Mouse (Mus musculus) monocyte, adult 5-6 weeks (primary cell): ENCODE measurements at regions not wholly inside any gene's neighbourhood (a gene's known extent, or its start where the extent isn't known, plus 50 kb on each side); places are given as distances from the start of the nearest gene placed in this dataset.
A peak's percentile ranks its signal among the peaks of the same experiment; 100 is the strongest.

Experiments used
- ATAC-seq: fragments of 153-309, 156-312 bp; replicated peaks from 2 replicates; pipeline ENCODE4 v1.8.0; 2017; ENCODE audit warnings: mild to moderate bottlenecking; ENCODE audit not compliant: low TSS enrichment, insufficient number of reproducible peaks, severe bottlenecking, poor library complexity, low FRiP score

DNA sequence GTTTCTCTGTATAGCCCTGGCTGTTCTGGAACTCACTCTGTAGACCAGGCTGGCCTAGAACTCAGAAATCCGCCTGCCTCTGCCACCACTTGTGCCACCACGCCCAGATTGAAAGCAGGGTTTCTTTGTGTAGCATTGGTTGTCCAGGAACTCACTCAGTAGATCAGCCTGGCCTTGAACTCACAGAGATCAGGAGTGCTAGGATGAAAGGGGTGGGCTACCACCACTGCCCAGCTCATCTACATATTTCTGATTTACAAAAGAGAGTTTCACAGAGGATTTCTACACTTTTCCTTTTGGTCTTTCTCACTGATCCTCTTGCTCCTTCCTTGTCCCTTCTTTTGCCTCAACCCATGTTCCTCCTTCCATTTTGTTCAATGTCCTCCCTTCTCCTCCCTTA is 53.1 kb upstream of the Lbx1 start:
- ATAC-seq = no peak

DNA sequence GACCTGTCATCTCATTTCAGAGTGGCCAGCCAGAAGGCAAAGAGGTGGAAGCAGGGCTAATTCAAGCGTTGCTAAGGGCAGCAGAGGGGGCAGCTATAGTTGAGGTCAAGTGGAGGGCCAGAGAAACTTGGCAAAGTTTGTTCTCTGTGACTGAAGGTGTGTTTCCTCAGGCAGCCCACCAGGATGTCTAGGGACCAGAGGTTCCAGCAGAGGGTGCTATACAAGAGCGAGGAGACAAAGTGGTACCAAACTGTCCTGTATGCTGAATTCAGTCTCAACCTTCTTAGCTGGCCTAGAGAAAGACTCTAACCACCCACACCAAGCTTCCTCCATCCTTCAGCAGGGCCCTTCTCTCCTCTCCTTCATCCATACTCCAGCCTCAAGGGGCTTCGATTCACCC is 62.2 kb upstream of the Lbx1 start:
- ATAC-seq = no peak

DNA sequence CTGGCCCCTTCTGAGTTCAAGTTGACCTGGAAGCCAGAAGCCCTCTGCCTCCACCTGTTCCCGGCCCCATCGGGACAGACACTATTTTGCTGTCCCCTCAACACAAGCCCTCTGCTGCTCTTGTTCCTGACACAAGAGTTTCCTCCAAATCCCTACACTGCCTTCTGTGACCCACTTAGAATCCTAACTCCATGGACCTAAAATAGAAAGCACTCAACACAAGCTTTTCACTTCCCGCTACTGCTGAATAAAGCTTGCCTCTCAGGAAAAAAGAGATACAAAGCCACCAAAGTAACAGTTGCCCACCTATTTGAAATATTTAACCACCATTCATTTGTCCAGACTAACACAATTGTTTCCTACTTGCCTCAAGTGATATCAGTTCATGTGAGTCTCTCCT is 63.7 kb upstream of the Lbx1 start:
- ATAC-seq = no peak

DNA sequence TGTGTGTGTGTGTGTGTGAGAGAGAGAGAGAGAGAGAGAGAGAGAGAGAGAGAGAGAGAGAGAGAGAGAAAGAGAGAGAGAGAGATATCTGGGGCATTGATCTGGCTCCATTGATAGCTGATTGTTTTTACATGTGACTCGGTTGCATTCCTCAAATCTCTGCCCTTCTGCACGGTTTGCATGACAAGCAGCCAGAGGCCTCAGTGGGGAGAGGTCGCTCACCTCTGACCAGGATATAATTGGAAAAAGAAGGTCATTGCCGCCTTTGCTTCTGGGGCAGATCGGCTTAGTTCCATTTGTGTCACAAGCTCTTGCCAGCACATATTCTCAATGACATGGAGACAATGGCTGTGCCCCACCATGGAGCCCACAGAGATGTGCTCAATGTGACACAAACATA is 63.8 kb upstream of the Btrc start:
- ATAC-seq = no peak

DNA sequence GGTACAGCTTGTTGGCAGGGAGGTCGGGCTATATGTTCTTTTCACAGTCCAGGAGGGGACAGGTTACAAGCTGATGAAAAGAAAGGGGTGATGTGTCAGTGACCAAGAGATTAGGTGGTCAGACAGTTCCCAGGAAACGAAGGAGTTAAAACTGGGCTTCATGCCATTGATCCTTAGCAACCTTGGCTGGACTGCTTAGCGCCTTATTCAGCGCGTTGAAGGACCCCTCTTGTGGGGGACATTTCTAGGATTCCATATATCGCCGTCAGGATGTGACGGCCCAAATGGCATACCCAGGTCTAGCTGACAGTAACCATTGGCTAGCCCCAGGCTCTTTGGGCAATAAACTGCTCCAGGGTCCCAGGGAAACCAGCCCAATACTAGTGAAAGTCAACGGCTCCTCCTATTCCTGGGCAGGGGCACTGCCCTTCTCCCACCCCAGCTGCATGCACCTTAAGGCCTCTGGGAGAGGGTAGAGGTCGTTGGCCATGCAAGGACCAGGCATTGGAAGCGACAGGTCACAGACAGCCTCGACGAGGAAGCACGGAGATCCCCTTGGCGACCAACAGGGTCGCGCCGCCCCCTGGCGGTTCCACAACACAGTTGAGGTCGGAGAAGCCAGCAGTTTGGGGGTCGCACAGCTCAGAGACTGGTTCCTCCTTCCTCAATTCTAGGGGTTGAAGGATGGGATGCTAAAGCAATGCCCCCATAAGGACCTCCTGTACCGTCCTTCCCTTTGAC is 62.7 kb upstream of the Btrc start:
- ATAC-seq = no peak

DNA sequence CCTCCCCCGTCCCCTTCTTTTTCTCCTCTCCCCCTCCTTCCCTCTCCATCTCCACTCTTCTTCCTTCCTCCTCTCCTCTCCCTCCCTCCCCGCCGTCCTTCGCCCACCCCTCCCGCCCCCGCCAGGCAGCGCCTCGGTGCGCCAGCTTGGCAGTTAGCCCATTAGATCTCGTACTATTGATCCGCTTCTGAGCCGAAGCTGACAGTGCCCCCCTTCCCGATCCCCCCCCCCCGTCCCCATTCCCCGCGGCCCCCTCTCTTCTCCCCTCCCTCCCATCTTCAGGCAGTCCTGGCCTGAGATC is 62.2 kb upstream of the Btrc start:
- ATAC-seq = no peak

DNA sequence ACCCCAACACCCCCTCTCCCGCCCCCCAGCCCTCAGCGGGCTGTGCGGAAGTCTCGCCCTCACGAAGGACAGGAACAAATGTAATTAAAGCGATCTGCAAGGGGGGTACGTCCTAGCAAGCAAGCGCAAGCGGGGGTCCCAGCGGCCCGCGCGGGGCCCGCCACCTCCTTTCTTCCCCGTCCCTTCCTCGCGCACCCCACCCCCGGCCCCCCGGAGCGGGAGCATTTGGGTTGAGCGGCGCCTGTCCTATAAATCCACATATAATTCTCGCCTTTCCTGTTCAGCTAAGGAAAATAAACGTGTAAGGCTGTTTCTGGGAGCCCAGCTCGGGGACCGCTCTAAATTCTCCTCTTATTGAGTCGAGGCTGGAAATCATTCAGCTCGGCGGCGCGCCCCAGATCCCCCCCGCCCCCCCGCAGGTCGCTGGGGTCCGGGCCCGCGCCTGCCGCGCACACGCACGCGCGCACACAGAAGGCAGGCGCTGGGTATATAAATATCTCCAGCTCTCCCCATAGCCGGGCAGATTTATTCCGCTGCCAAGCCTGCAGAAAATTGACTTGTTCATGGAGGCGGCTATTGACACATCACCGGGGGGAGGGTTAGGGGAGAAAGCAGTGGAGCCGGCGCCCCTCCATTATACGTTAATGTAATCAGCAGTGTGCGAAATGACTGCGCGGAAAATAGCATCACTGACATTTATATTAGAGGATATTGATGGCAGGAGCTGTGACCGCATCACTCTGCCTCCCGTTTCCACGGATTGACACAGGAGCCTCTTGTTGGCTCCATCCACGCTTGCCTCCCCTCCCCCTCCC is 61.6 kb upstream of the Btrc start:
- ATAC-seq = no peak

DNA sequence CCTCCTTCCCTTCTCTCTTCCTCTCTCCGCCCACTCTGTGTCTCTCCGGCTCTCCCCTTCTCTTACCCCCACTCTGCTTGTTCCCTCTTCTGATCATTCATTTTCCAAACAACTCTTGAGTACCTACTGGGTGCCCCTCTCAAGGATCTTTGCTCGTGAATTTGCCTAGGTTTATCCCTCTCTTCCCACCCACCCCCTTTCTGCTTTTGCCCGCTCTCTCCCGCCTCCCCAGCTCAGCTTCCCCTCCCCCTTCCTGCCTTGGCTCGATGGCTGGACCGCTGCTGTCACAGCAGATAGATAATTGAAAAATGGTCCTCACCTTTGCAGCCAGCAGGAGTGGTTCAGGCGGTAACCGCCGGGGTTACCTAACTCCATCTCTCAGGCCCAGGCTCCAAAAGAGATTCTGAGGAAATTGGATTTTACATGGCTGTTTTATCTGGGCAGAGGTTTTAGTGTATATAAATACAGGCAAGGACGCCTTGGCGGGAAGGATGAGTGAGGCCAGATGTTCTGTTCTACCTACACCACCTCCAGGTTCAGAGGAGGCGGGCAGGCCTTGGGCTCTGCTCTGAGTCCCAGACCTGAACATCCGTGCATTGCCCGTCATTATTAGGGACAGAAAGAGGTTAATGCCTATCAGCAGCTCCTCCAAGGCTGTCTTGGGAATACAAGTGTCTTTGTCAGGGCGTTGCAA is 60.8 kb upstream of the Btrc start:
- ATAC-seq = no peak

DNA sequence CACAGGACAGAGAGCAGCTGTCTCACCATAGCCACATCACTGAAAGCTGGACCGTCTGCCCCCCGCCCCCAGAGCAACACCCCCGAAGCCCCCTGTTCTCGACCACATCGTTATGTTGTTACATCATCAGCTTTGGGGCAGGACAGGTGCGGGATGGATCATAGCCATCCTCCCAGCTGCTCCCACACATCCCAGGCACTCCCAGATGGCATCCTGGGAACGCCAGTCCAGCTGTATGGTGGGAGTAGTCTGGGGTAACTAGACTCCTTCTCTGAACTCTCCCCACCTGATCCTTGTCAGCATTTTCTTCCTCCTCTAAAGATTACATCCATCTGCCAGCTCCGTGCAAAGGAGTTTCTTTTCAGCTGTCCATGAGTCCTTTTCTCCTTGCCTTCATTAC is 59.0 kb upstream of the Btrc start:
- no peak for ATAC-seq

DNA sequence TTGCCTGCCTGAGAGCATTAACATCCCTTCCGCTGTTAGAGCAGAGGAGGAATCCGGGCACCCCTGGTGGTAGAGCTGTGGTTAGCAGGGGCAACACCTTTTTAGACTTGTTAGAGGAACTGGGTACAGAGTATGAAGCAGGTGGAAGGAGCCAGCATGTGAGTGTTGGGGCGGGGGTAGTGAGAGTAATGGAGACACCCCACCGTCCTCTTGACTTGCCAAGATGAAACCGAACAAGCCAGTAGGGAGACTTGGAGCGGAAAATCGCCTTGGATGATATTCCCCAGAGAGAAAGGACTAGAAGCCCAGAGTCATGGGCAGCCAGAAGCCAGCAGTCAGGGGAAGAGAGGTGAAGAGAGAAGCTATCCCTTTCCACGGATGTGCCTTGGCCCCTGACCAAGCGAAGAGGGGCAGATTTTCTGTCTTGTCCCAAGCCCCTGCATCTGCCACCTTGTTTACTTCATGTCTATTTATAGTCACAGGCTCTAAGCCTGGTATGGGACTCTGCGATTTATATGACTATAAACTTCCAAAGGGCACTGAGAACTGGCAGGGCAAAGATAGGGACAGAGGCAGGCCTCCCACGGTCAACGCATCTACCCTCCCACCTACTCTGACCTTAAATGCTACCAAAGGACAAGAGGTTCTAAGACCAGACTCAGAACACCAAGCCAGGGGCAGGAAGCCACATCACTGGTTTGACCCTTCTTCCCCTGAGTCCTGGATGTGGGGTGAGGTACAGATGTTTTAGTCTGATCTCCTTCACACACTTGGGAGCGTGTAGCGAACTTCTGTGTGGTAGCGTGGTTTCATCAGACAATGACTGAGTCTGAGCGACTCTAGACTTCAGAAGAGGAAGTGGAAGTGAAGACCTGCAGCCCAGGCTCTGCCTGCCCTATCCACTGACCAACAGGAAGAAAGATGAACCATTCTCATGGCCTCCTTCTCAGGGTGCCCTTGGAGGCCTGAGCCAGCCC is 55.9 kb upstream of the Btrc start:
- ATAC-seq = peak; percentile 79

DNA sequence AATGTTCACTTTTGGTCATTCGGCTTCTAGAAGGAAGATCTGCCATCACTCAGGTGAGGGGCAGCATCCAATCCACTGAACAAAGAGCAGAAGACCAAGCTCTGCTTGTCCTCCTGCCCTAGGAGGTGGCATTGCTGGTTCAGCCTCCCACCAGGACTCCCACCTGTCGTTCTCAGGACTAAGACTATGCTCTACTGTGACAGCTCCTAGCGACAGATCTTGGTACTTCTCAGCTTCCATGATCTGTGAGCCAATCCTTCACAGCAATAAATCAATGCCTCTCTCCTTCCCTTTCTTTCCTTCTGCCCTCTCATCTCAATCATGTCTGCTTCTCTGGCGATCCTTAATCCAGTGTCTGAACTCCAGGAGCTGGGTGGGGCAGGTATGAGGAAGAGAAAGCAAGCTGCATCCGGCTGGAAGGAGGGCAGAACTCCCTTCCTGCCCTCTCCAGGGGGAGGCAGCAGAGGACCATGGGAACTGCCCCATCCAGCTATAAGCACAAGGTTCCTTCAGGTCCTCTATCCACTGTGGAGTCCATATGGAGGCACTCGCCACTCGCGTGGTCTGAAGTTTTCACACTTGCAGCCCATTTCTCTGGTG is 54.8 kb upstream of the Btrc start:
- no peak for ATAC-seq

DNA sequence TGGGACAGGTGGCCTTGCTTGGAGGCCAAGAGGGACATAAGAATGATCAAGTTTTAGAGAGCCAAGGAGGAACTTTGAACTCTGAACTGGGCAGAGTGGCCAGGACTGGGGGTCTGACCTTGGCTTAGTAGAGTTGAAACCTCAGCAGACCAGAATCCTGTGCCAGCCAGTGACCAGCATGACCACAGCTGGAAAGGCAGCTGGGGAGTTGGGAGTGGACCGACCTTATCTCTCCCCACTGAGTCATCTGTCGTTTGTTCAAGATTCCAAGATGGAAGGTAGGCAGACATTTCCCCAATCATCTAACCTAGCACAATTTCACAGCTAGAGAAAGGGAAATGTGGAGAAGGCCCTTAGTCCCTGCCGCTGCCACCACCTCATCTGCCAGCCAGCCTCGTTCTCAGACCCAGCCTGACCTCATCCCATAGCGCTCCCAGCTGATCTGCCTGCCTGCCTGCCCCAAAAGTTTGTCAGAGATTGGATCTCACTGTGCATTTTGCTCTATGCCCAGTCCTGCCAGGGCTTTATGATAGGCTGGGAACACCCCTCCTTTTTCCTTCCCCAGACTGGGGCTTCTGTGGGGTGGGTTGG is 53.1 kb upstream of the Btrc start:
- no peak for ATAC-seq

DNA sequence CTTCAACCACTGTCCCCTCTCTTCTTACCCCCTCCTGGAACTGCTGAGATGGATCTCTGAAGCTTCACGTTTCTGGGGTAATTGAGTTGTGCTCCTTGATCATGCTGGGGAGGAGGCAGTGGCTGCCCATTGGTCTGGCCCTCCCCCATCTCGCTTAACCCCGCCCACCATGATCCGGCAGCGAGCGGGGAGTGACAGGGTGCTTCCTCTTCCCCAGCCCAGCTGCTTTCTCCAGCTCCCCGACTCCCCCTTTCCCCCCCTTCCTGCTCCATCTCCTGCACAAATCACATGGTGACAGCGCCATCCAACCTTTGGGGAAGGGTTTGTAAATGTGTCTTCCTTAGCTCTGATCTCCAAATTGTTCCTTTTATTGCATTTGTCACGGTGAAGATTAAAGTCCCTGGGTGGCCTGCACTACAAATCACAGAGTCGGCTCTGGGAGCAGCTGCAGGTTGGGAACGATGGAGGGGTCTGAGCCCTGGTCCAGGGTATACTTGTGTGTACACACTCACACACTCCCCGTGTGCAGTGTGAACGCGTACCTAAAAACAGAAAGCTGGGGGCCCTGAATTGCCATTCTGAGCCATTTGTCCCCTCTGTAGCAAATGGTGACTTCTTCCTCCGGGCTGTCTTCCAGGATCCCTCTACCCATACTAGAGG is 52.5 kb upstream of the Btrc start:
- peak; percentile 60; the same call in 1 of the 2 replicates for ATAC-seq

DNA sequence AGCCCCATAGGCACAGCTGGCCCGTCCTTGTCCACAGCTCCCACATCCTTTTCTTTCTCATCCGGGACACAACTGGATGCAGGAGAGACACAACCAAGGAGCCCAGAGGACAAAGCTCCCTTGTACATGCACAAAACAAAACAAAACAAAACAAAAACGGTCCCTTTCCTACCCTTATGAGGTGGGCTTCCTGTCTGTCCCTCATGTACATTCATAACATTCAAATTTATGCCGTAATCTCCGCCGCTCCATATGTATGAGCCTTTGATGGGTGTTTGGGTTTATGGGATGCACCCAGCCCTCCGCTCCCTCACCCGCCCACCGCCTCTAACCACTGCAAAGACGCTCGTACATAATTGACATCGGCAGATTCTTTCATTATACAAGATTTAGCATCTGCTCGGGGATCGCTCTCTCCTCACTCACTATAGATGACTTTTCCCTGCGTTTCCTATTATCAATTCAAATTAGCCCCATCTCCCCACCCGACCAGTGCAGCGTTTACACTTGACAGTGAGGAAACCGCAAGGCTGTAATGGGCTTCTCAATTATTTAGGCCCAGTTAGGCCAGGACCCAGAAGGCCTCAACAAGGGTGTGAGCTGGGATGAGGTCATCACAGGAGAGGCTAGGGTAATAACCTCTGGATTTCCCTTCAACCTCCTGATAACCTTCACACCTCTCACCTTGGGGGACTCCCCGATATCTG is 51.5 kb upstream of the Btrc start:
- no peak for ATAC-seq

DNA sequence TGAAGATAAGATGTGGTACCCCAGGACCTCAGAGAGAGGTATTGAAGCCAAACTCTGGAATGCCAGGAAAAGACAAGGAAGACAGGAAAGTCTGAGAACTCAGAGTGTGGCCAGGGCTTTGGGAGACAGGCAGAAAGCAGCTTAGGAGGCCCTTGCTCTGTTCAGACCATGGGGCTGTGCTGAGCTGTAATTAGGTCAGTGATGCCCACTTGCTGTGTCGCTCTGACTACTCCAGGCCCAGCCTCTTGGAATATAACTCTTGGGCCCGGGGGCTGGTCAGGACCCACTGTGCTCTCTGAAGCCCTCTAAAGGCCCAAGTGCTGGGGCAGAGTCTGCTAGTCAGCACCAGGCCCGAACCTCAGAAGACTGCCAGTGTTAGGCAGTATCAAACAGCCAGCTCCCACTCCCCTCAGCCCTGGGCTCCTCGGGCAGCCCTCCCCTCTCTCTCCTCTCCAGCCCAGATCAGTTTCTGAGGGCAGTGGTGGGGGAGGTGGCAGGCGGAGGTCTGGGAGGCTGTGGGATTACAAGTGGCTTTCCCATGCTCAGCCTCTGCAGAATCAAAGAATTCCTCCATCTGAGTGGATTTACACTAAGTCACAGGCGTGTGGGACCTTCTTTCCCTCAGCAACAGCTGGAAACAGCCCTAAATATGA is 50.7 kb upstream of the Btrc start:
- ATAC-seq = no peak
